Mouse (Mus musculus) kidney, embryonic 14.5 days (tissue): ENCODE measurements around the gene Fam172a. TPM values are rescaled to one million over a fixed set of nuclear protein-coding genes. Genes with fewer than 3 reads are reported as not detected.

ENCODE experiments used
- ATAC-seq: fragments of 200-750 bp; cut with Nextera tagmentation; 2 replicates; pipeline ENCODE4 v1.8.0; 2017; ENCODE audit warnings: moderate number of reproducible peaks, mild to moderate bottlenecking, moderate TSS enrichment, moderate library complexity; ENCODE audit not compliant: low FRiP score, low TSS enrichment
- H3K27ac ChIP-seq: fragments of 300-500 bp; sonication (generic); 2 replicates; pipeline ENCODE4 v1.5.1; 2014; ENCODE audit warnings: low read depth, mild to moderate bottlenecking, low read length, moderate library complexity, mixed read lengths
- H3K27me3 ChIP-seq: fragments of 300-500 bp; sonication (generic); 2 replicates; pipeline ENCODE4 v1.6.1; 2014; ENCODE audit warnings: mild to moderate bottlenecking, low read length; ENCODE audit not compliant: control insufficient read depth, insufficient read depth
- H3K36me3 ChIP-seq: fragments of 300-500 bp; sonication (generic); 2 replicates; pipeline ENCODE4 v1.6.1; 2014; ENCODE audit warnings: low read length, mixed read lengths; ENCODE audit not compliant: control insufficient read depth, insufficient read depth
- H3K4me1 ChIP-seq: fragments of 300-500 bp; sonication (generic); 2 replicates; pipeline ENCODE4 v1.6.1; 2014; ENCODE audit warnings: low read length, mixed read lengths; ENCODE audit not compliant: control insufficient read depth, insufficient read depth
- H3K4me2 ChIP-seq: fragments of 300-500 bp; sonication (generic); replicated peaks from 2 replicates; pipeline ENCODE4 v1.6.1; 2014; ENCODE audit warnings: low read depth, mild to moderate bottlenecking, low read length
- H3K4me3 ChIP-seq: fragments of 300-500 bp; sonication (generic); 2 replicates; pipeline ENCODE4 v1.5.1; 2014; ENCODE audit warnings: mild to moderate bottlenecking, low read length
- H3K9ac ChIP-seq: fragments of 300-500 bp; sonication (generic); 2 replicates; pipeline ENCODE4 v1.6.1; 2014; ENCODE audit warnings: low read depth, mild to moderate bottlenecking, low read length, moderate library complexity
- H3K9me3 ChIP-seq: fragments of 300-500 bp; sonication (generic); 2 replicates; pipeline ENCODE4 v1.6.1; 2016; ENCODE audit warnings: low read length; ENCODE audit not compliant: control insufficient read depth
- WGBS: fragments of 180-500 bp; shearing (Covaris S2); extraction: QIAGEN DNeasy Blood & Tissue Kit; methylation state at CpG from one replicate; pipeline ENCODE4 v1.1.7; 2014; 5-methylcytosine and 5-hydroxymethylcytosine counted together
- polyA plus RNA-seq: library from polyadenylated mRNA; unstranded; fragments of >200 nt; fragmentation: Nextera tagmentation; extraction: Ambion mirVana; gene quantifications from 2 replicates; pipeline ENCODE4 v1.2.1, GENCODE M21; 2014

Fam172a gene
- polyA plus RNA-seq, 1 experiment from 2014 or later: 28.8 TPM

DNA sequence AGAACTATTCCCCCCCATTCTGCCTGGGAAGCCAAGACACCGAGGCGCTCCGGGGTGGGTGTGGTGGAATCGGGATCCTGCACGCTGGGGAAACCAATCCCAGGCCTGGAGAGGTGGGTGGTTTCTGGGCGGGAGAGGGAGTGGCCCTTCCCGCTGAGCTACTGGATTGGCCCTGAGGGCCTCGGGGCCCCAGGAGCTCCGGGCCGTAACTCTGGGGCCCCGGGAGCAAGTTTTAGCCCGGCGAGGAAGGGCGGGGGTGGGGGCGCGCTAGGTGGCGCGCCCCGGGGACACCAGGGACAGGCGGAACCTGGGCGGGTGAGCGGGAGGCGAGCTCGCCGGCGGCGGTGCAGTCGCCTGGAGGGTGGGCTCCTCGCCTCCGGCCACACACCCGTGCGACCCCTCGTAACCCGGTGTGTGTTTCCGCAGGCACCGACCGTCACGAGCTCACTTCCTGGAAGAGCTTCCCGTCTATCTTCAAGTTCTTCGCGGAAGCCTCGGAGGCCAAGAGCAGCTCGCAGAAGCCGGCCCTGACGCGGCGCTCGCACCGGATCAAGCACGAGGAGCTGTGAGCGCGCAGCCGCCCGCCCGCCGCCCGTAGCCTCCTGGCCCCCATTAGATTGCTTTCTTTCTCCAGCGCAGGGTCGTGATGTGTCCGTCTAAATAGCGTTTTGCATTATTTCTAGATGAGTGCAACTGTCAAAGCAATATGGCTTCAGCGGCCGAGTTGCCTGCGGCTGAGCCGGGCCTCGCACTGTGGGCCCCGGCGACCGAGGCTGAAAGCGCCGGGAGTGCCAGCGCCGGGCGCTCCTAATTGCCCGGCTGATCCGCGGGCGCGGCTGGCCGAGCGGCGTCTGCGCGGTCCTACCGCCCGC is 461.5 kb downstream of the Fam172a start:
- H3K4me3 ChIP-seq: peak overlapping the region; percentile 66
- H3K9ac ChIP-seq: peak overlapping the region; percentile 64
- H3K9me3 ChIP-seq: no peaks in the 10 kb centered on the region
- under 1% methylated on average over 64 of the region's 86 CpGs for WGBS
- no peak overlapping the region for H3K27ac ChIP-seq
- peaks cover 36% of the 10 kb centered on the region for H3K27me3 ChIP-seq
- ATAC-seq: peak; percentile 97
- no peaks in the 10 kb centered on the region for H3K36me3 ChIP-seq
- H3K4me1 ChIP-seq: no peaks in the 10 kb centered on the region
- H3K4me2 ChIP-seq: peak overlapping the region; percentile 92

DNA sequence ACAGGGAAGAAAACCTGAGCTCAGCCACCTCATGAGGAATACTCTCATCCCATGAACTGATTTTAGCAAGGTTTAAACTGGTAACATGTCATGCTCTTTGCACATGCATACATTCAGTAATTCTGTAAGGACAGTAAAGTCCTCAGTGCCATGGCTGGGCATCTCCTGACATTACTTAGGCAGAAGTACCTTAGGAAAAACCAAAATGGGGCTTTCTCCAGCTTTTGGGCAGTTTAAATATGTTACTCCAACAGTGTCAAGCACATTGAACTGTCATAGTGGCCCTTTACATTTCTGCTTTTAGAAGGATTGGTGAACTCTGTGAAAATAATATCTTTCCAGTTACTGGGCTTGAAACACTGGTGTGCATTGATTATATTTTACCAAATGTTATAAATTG is 463.1 kb downstream of the Fam172a start:
- no peak overlapping the region for H3K9ac ChIP-seq
- H3K27ac ChIP-seq: no peak overlapping the region
- H3K4me3 ChIP-seq: no peak overlapping the region
- peaks cover 46% of the 10 kb centered on the region for H3K27me3 ChIP-seq
- H3K9me3 ChIP-seq: no peaks in the 10 kb centered on the region
- ATAC-seq: no peak
- no peaks in the 10 kb centered on the region for H3K36me3 ChIP-seq
- H3K4me2 ChIP-seq: no peak overlapping the region
- H3K4me1 ChIP-seq: no peaks in the 10 kb centered on the region

- no peaks in the 10 kb centered on the region for H3K9me3 ChIP-seq
- no peak overlapping the region for H3K9ac ChIP-seq
- ATAC-seq: no peak
- no peak overlapping the region for H3K4me3 ChIP-seq
- H3K27me3 ChIP-seq: peaks cover 71% of the 10 kb centered on the region
- no peak overlapping the region for H3K27ac ChIP-seq
- 47% methylated on average over 4 of the region's 4 CpGs for WGBS
- no peaks in the 10 kb centered on the region for H3K4me1 ChIP-seq
- H3K4me2 ChIP-seq: no peak overlapping the region
- H3K36me3 ChIP-seq: no peaks in the 10 kb centered on the region
Observed at GRCm38 (mm10) chr13:78168166-78168565, 466.3 kb downstream of the Fam172a start.

DNA sequence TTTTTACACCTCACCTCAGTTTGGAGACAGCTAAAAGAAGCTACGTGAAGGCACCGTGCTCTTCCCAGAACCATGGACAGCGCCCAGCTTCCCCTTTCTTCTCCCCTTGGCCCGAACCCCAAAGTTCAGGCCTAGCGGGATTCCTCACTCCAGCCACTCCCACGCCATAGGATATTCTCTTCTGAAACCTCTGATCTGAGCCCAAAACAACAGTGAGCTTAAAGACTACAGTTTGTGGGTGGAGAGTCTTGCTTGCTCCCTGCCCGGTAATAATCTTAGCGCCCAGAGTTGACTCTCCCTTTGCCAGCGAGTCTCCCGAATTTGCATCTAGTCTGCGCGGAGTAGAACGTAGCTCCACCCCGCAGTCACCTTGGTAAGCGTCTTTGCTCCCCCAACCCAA is 469.5 kb downstream of the Fam172a start:
- H3K36me3 ChIP-seq: no peaks in the 10 kb centered on the region
- no peak overlapping the region for H3K9ac ChIP-seq
- H3K27ac ChIP-seq: no peak overlapping the region
- no peak overlapping the region for H3K4me2 ChIP-seq
- H3K27me3 ChIP-seq: peaks cover 75% of the 10 kb centered on the region
- no peak overlapping the region for H3K4me3 ChIP-seq
- 1% methylated on average over 15 of the region's 15 CpGs for WGBS
- peak; percentile 69; the same call in 1 of the 2 replicates for ATAC-seq
- no peaks in the 10 kb centered on the region for H3K9me3 ChIP-seq
- H3K4me1 ChIP-seq: no peaks in the 10 kb centered on the region

GRCm38 (mm10) chr13:78171984-78172636 is 470.3 kb downstream of the Fam172a start:
- no peak for ATAC-seq
- H3K4me3 ChIP-seq: no peak overlapping the region
- WGBS: 2% methylated on average over 17 of the region's 17 CpGs
- no peaks in the 10 kb centered on the region for H3K4me1 ChIP-seq
- H3K9me3 ChIP-seq: no peaks in the 10 kb centered on the region
- peaks cover 76% of the 10 kb centered on the region for H3K27me3 ChIP-seq
- H3K9ac ChIP-seq: no peak overlapping the region
- no peak overlapping the region for H3K4me2 ChIP-seq
- no peak overlapping the region for H3K27ac ChIP-seq
- H3K36me3 ChIP-seq: no peaks in the 10 kb centered on the region

DNA sequence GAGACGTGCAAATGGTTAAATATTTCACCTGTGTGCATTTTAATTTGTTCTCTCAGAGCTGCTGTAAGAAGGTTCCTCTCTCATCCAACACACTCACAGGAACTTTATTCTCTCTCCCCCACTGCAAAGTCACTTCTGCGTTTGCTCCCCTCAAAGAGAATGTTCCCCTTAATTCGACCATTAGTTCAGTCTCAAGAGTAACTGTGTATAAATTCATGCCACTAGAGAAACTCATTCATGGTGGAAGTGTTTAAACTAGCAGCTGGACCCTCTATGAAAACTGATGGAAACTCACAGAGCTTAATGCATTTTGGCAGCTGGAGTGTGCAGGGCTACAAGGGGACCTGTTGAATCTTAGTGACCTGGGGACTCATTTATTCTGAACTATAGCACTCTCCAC is 471.0 kb downstream of the Fam172a start:
- no peak for ATAC-seq
- Histone ChIP-seq H3K4me2 (no peak overlapping the region), H3K9ac (no peak overlapping the region), H3K27me3 (peaks cover 69% of the 10 kb centered on the region), H3K36me3 (no peaks in the 10 kb centered on the region), H3K4me1 (no peaks in the 10 kb centered on the region), H3K9me3 (no peaks in the 10 kb centered on the region), H3K4me3 (no peak overlapping the region), H3K27ac (no peak overlapping the region)
- 7% methylated on average over 3 of the region's 3 CpGs for WGBS

- 0 out of 2 replicates have a peak, but pooled peaks cover 2% of the 10 kb centered on the region for H3K4me1 ChIP-seq
- H3K9me3 ChIP-seq: no peaks in the 10 kb centered on the region
- no peak for ATAC-seq
- no peak overlapping the region for H3K27ac ChIP-seq
- no peak overlapping the region for H3K4me2 ChIP-seq
- 16% methylated on average over 3 of the region's 3 CpGs for WGBS
- H3K4me3 ChIP-seq: no peak overlapping the region
- peaks cover 65% of the 10 kb centered on the region for H3K27me3 ChIP-seq
- H3K9ac ChIP-seq: no peak overlapping the region
- no peaks in the 10 kb centered on the region for H3K36me3 ChIP-seq
Observed at GRCm38 (mm10) chr13:78174191-78174590, 472.4 kb downstream of the Fam172a start.

DNA sequence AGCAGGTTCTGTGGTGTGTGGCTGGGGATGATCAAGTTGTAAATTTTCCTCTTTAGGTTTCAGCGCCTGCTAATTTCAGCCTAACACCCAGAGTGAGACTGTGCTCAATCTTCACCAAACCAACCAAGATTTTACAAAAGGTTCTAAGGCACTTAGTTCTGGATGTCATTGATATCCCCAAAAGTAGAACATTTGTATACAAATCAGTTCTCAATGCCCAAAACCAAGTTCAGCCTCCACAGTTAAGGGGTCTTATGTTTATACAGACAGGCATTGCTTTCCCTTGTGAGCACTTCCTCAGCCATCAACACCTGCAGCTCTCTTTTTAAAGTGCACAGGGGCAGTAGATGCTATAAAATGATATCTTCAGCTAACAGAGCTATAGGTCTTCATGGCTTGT is 473.1 kb downstream of the Fam172a start:
- Histone ChIP-seq H3K27me3 (peaks cover 65% of the 10 kb centered on the region), H3K36me3 (no peaks in the 10 kb centered on the region), H3K9me3 (no peaks in the 10 kb centered on the region), H3K27ac (no peak overlapping the region), H3K4me1 (0 out of 2 replicates have a peak, but pooled peaks cover 3% of the 10 kb centered on the region), H3K4me2 (no peak overlapping the region), H3K9ac (no peak overlapping the region), H3K4me3 (no peak overlapping the region)
- no peak for ATAC-seq
- 25% methylated on average over 1 of the region's 1 CpGs for WGBS

DNA sequence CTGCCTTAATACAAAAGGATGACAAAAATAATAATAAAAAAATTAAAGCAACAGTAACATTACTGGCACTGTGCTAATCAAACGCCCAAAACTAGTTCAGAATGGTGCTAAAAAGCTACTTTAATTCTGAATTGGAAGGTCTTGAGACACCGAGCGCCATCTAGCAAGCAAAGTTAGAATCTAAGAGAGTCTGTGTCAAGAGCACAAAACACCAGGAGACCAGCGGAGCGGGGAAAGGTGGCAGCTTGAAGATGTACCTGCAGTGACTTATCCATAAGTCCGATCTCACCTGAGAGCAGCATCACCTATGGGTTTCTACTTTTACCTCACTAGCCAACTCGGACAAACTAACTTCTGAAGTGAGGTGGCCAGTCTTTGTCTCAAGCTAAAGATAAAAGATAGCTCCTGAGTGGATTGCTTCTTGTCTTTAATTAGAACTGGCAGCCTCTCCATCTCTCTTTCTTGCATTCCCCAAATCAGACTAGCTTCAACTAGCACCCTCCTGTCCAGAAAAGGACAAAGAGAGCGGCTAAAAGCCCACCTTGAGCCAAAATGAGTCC is 474.1 kb downstream of the Fam172a start:
- Histone ChIP-seq H3K36me3 (no peaks in the 10 kb centered on the region), H3K27ac (no peak overlapping the region), H3K9me3 (no peaks in the 10 kb centered on the region), H3K9ac (no peak overlapping the region), H3K4me1 (peaks cover 3% of the 10 kb centered on the region; the same call in 1 of the 2 replicates), H3K4me3 (no peak overlapping the region), H3K27me3 (peaks cover 65% of the 10 kb centered on the region), H3K4me2 (no peak overlapping the region)
- ATAC-seq: no peak
- 2% methylated on average over 8 of the region's 8 CpGs for WGBS
